Mouse (Mus musculus) olfactory bulb, adult 2 months (tissue): ENCODE data around the gene Pkd1.

Source experiments
- CTCF ChIP-seq: fragments of 200-500 bp; IDR thresholded peaks from 2 replicates; pipeline ENCODE4 v1.5.1; 2012; ENCODE audit warnings: low read depth, mild to moderate bottlenecking, low read length, moderate library complexity; ENCODE audit not compliant: insufficient read depth
- POLR2A ChIP-seq: fragments of 200-500 bp; IDR thresholded peaks from 2 replicates; pipeline ENCODE4 v1.6.1; 2012; ENCODE audit warnings: mild to moderate bottlenecking, low read depth, low read length, moderate library complexity; ENCODE audit not compliant: insufficient read depth

GRCm38 (mm10) chr17:24633831-24634230 lies 84.2 kb downstream of the Pkd1 start:
- no peak for TF ChIP-seq CTCF
- no peak for TF ChIP-seq POLR2A
